Mouse (Mus musculus): Measurements from ENCODE around the gene Zfp534. TPM values are rescaled to one million over a fixed set of nuclear protein-coding genes. Genes with fewer than 3 reads are reported as not detected.
"Not testable (repeated sequence)": the region's sequence is repeated elsewhere in the genome, so short reads cannot be mapped to it uniquely, and the experiment has no call there.

The Zfp534 gene
- 0.34 TPM in 1 of 2 replicates, not detected in the other for total RNA-seq (2014; fragmentation: Nextera tagmentation)
- not detected in 2 replicates for total RNA-seq (2017)

DNA sequence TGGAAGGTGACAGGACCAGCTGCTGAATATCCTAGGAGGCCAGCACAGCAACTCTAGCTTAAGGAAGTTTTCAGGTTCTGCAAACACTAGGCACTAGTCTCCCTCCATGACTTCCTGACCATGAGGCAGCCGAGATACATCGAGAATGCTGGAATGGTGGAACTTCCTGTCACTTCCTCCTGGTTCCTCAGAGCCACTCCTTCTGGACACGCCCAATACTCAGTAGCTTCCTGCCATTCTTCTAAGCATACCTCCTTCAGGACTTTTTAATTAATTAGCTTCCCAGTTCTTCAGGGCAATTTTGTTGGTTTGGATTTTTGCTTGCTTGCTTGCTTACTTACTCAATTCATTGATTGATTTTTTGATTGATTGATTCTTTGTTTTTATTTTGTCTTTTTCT, at the start of gene Zfp534:
Gene Zfp534 (minus strand): TSS at position 101 of the 400 bp plus-strand sequence.
- ATAC-seq (replicated peaks; ENCODE audit: poor library complexity, severe bottlenecking) = not testable (repeated sequence)

DNA sequence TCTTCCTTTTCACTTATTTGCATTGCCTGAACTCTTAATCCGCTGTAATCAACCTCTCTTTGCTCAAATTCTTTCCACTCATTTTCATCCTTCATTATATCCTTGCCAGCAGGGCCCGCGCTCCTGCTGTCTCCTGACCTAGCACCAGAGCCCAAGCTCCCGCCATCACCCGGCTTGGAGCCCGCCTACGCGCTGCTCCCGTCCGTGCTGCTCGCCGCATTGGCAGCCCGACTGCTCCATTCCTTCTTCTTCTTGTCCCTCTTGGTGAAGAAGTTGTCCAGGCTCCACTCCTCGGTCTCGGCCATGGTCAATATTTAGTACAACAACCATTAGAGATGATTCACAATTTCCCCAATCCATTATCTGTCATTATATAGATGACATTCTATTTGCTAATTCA, 43.9 kb upstream of the Zfp534 start:
- not testable (repeated sequence) for ATAC-seq (replicated peaks; ENCODE audit: poor library complexity, severe bottlenecking)

DNA sequence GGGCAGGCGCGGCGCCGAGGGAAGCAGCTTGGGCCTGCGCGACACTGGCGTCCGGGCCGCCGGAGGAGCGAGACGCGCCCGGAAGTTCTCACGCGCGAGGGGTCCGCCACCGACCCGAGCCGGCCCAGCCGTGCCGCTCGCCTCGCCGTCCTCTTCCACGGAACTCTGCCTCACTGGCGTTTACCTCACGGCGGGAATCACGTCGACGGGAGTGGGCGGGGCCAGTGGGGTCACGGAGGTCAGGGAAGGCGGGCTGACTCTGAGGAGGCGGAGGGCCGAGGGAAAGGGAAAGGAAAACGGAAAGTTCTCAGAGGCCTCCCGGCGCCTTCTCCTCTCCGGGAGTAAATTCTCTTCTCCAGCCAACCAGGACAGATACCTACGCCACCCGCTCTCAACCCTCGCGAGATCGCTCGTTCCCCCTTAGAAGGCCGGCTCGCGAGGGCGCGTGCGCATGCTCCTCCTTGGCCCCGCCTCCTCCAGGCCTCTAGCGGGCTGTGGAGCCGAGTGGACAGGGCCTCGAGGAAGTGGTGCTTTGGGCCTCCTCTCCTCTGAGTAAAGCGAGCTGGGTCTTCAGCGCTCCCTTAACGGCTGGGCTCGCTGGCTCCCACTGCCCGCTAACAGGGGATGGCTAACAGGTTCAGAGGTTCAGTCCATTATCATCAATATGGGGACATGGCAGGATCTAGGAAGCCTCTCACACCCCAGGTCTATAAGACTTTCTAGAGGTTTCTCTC, 36.5 kb upstream of the Zfp534 start:
- peak; percentile 77 for ATAC-seq (replicated peaks; ENCODE audit: poor library complexity, severe bottlenecking)

DNA sequence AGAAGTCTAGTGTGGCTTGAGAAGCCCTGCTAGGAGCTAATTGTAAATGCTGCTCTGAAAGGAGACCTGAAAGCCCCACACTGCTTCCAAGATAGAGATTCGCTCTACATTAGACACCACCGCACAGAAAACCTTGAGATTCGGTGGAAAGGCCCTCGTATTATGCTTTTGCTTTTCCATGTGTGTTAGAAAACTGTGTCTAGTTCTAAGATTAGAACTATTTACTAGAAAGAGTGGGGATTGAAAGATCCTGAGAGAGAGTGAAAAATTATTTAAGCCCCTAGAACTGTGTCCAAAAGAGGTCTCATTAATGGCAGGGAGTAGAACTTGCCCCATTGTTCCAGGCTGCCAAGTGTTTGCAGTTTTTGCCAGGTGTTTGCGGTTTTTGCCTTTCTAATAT, 47.1 kb downstream of the Zfp534 start:
- ATAC-seq (replicated peaks; ENCODE audit: poor library complexity, severe bottlenecking) = not testable (repeated sequence)

DNA sequence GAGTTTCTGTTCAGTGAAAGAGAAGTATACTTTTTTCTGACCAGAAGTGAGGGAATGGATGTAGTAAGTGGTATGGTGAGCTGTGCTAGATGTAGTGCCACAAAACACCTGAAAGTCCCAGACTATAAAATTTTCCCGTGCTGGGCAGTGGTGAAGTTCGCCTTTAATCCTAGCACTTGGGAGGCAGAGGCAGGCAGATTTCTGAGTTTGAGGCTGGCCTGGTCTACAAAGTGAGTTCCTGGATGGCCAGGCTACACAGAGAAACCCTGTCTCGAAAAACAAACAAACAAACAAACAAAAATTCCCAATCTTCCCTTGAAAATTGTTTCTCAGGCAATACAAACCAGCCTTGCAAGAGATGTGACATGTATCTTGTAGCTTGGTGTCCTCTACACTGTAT, 54.9 kb downstream of the Zfp534 start:
- not testable (repeated sequence) for ATAC-seq (replicated peaks; ENCODE audit: poor library complexity, severe bottlenecking)

DNA sequence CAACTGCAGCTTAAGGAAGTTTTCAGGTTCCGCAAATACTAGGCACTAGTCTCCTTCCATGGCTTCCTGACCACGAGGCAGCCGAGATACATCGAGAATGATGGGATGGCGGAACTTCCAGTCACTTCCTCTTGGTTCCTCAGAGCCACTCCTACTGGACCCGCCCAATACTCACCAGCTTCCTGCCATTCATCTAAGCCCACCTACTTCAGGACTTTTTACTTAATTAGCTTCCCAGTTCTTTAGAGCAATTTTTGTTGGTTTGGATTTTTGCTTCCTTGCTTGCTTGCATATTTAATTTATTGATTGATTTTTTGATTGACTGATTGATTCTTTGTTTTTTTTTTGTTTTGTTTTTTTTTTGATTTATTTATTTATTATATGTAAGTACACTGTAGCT, 59.9 kb downstream of the Zfp534 start, which contains the start of gene Zfp979:
Gene Zfp979 (minus strand): TSS at position 101 of the 400 bp plus-strand sequence.
- ATAC-seq (replicated peaks; ENCODE audit: poor library complexity, severe bottlenecking) = not testable (repeated sequence)

DNA sequence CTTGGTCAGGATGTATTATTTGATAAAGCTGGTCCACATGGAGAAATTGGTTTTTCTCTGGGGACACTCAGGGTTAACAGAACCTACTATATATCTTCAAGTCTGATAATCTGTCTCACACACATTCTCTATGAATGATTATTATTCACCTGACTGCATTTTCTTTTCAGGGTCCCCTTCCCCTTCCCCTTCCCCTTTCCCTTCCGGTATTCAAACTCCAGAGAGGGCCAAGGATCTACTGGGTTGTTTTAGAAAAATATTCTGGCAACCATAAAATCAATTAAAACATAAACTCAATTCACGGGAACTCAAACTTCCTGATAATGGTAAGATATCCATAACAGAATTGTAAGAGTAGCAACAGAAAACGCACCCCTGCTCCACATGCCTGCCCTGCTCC, 60.4 kb downstream of the Zfp534 start:
- not testable (repeated sequence) for ATAC-seq (replicated peaks; ENCODE audit: poor library complexity, severe bottlenecking)

DNA sequence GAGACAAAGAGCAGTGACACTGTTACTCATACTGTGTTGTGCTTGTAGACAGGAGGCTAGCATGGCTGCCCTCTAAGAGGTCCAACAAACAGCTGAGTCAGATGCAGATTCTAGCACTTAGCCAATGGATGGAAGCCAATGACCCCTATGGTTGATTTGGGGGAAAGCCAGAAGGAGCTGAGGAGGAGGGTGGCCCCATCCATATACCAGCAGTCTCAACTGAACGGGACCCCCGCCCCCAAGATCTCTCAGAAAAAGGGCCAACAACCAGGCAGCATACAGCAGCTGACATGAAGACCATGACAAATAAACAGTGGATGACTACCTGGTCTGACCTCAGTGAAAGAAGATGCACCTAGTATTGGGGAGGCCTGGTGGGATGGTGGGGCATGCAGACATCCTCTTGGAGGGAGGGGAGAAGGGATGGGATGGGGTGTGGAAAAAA, 68.5 kb downstream of the Zfp534 start:
- peak; percentile 27 for ATAC-seq (replicated peaks; ENCODE audit: poor library complexity, severe bottlenecking)

Other genes starting within 250 kb of the Zfp534 start
- 9.9 and 13.5 TPM in 2 replicates for gene Zfp982, start 210.1 kb downstream of the Zfp534 start, total RNA-seq (2014; fragmentation: Nextera tagmentation)
- gene Zfp982, start 210.1 kb downstream of the Zfp534 start, total RNA-seq (2017) = 13.1 and 15.3 TPM in 2 replicates
- gene Gm16503, start 162.3 kb downstream of the Zfp534 start, total RNA-seq (2014; fragmentation: Nextera tagmentation) = 0.26 and 2.7 TPM in 2 replicates
- gene Gm16503, start 162.3 kb downstream of the Zfp534 start, total RNA-seq (2017) = 0.13 and 0.36 TPM in 2 replicates
- gene Zfp985, start 149.3 kb downstream of the Zfp534 start, total RNA-seq (2014; fragmentation: Nextera tagmentation) = 0.49 and 0.64 TPM in 2 replicates
- 0.36 TPM in 1 of 2 replicates, not detected in the other for gene Zfp985, start 149.3 kb downstream of the Zfp534 start, total RNA-seq (2017)
- 2.9 and 5.4 TPM in 2 replicates for gene Zfp979, start 60.0 kb downstream of the Zfp534 start, total RNA-seq (2014; fragmentation: Nextera tagmentation)
- gene Zfp979, start 60.0 kb downstream of the Zfp534 start, total RNA-seq (2017) = 3.5 and 4.7 TPM in 2 replicates
- 30.4 and 34.9 TPM in 2 replicates for gene Zfp984, start 107.2 kb upstream of the Zfp534 start, total RNA-seq (2014; fragmentation: Nextera tagmentation)
- gene Zfp984, start 107.2 kb upstream of the Zfp534 start, total RNA-seq (2017) = 31.6 and 37.0 TPM in 2 replicates
- 15.2 and 18.2 TPM in 2 replicates for gene Zfp933, start 145.8 kb upstream of the Zfp534 start, total RNA-seq (2014; fragmentation: Nextera tagmentation)
- 8.5 and 10.4 TPM in 2 replicates for gene Zfp933, start 145.8 kb upstream of the Zfp534 start, total RNA-seq (2017)
- gene Miip, start 166.3 kb upstream of the Zfp534 start, total RNA-seq (2014; fragmentation: Nextera tagmentation) = 45.9 and 58.8 TPM in 2 replicates
- 33.8 and 36.0 TPM in 2 replicates for gene Miip, start 166.3 kb upstream of the Zfp534 start, total RNA-seq (2017)
- 7.1 TPM in 1 of 2 replicates, not detected in the other for gene Fv1, start 166.4 kb upstream of the Zfp534 start, total RNA-seq (2014; fragmentation: Nextera tagmentation)
- gene Fv1, start 166.4 kb upstream of the Zfp534 start, total RNA-seq (2017) = 13.5 and 16.2 TPM in 2 replicates
- gene Mfn2, start 202.2 kb upstream of the Zfp534 start, total RNA-seq (2014; fragmentation: Nextera tagmentation) = 34.4 and 38.9 TPM in 2 replicates
- gene Mfn2, start 202.2 kb upstream of the Zfp534 start, total RNA-seq (2017) = 30.2 and 32.6 TPM in 2 replicates
- gene Plod1, start 234.2 kb upstream of the Zfp534 start, total RNA-seq (2014; fragmentation: Nextera tagmentation) = 6.7 and 7.0 TPM in 2 replicates
- gene Plod1, start 234.2 kb upstream of the Zfp534 start, total RNA-seq (2017) = 9.0 and 9.1 TPM in 2 replicates
- 28.6 and 32.6 TPM in 2 replicates for gene 2510039O18Rik, start 238.3 kb upstream of the Zfp534 start, total RNA-seq (2014; fragmentation: Nextera tagmentation)
- 33.6 and 45.4 TPM in 2 replicates for gene 2510039O18Rik, start 238.3 kb upstream of the Zfp534 start, total RNA-seq (2017)

All from granulocyte monocyte progenitor cell, adult 5-6 weeks (primary cell).